In genomic region chr17:15343071-15343822, GRCm38 (mm10) we compare ENCODE assay signal across 8 mouse cellular contexts. TPM values are rescaled to one million over a fixed set of nuclear protein-coding genes. Genes with fewer than 3 reads are reported as not detected.
DNase-seq lines count a peak whose midpoint lies in the region; ATAC-seq and TF ChIP-seq lines count a peak whose summit lies in the region.
"Had no signal": no experiment of that assay in that cellular context is flagged by ENCODE, and none has a peak within 500 bp of the region (broad histone marks: within the 10 kb centered on the region; RNA-seq: fewer than 3 reads in every experiment).

No protein-coding gene starts in this region.

- H3K4me2 ChIP-seq in forebrain, embryonic 14.5 days (ENCODE audit: low read length): peak overlapping the region; percentile 46
- no peak overlapping the region for H3K4me2 ChIP-seq in limb, embryonic 14.5 days (replicated peaks; ENCODE audit: low read depth, low read length, severe bottlenecking)
- H3K4me2 ChIP-seq: lung, embryonic 14.5 days had no signal

- H3K4me1 ChIP-seq in forebrain, embryonic 14.5 days (ENCODE audit: control insufficient read depth, insufficient read depth, low read length): peaks cover 17% of the 10 kb centered on the region
- no peaks in the 10 kb centered on the region for H3K4me1 ChIP-seq in limb, embryonic 14.5 days (ENCODE audit: control insufficient read depth, insufficient read depth, low read length)

- H3K27me3 ChIP-seq in forebrain, embryonic 14.5 days (replicated peaks; ENCODE audit: control insufficient read depth, insufficient read depth, low read length): no peaks in the 10 kb centered on the region
- H3K27me3 ChIP-seq in limb, embryonic 14.5 days (ENCODE audit: control insufficient read depth, insufficient read depth, low read length): no peaks in the 10 kb centered on the region

- H3K4me3 ChIP-seq in forebrain, embryonic 14.5 days (ENCODE audit: low read depth, low read length): no peak overlapping the region
- no peak overlapping the region for H3K4me3 ChIP-seq in limb, embryonic 14.5 days (replicated peaks; ENCODE audit: low read length)

- WGBS in forebrain, embryonic 14.5 days: 27% methylated on average over 14 of the region's 14 CpGs
- 27% methylated on average over 14 of the region's 14 CpGs for WGBS in limb, embryonic 14.5 days

- no peaks in the 10 kb centered on the region for H3K36me3 ChIP-seq in forebrain, embryonic 14.5 days (ENCODE audit: control insufficient read depth, insufficient read depth, low read length)
- no peaks in the 10 kb centered on the region for H3K36me3 ChIP-seq in limb, embryonic 14.5 days (ENCODE audit: control insufficient read depth, insufficient read depth, low read length)

- TF ChIP-seq POLR2A in limb, embryonic 14.5 days (IDR thresholded peaks at IDR 0.05; ENCODE audit: borderline replicate concordance, extremely low read depth, insufficient read depth, insufficient read length): no peak

- peak; percentile 91 for ATAC-seq in cerebellum, adult (ENCODE audit: insufficient number of reproducible peaks, low FRiP score, low TSS enrichment)
- ATAC-seq in forebrain, embryonic 14.5 days: peak; percentile 94
- ATAC-seq in limb, embryonic 14.5 days (ENCODE audit: low FRiP score, low read depth): peak; percentile 60
- ATAC-seq in erythroblast, adult 5-6 weeks (replicated peaks; ENCODE audit: low FRiP score, poor library complexity, severe bottlenecking): no peak

- H3K9me3 ChIP-seq in forebrain, embryonic 14.5 days (replicated peaks; ENCODE audit: control insufficient read depth, low read length): no peaks in the 10 kb centered on the region
- H3K9me3 ChIP-seq in limb, embryonic 14.5 days (ENCODE audit: control insufficient read depth, low read length): no peaks in the 10 kb centered on the region

- peak; percentile 74 for DNase-seq in Muller cell, postnatal 12 days (ENCODE audit: inconsistent ontology term)
- DNase-seq in forebrain, embryonic 14.5 days (ENCODE audit: low spot score): peak; percentile 83
- DNase-seq in limb, embryonic 14.5 days (ENCODE audit: low spot score): no peak
- DNase-seq in left cerebral cortex, adult 8-10 months (ENCODE audit: low spot score in 2 of 2): no peak
- DNase-seq in frontal cortex, postnatal 10 days (ENCODE audit: low spot score in 2 of 2): no peak
- DNase-seq: lung, embryonic 14.5 days had no signal

- peak overlapping the region; percentile 49; the same call in 1 of the 2 replicates for H3K27ac ChIP-seq in forebrain, embryonic 14.5 days (ENCODE audit: low read depth, low read length)
- no peak overlapping the region for H3K27ac ChIP-seq in limb, embryonic 14.5 days (replicated peaks; ENCODE audit: low read depth, low read length)

- peak overlapping the region; percentile 40 for H3K9ac ChIP-seq in forebrain, embryonic 14.5 days (ENCODE audit: low read length)
- no peak overlapping the region for H3K9ac ChIP-seq in limb, embryonic 14.5 days (ENCODE audit: low read depth, low read length, severe bottlenecking)
- H3K9ac ChIP-seq: lung, embryonic 14.5 days had no signal

RNA-seq across cellular contexts. Expression of gene Dll1, which starts 33.4 kb away (rescaled TPM):
- 24.3 and 29.4 TPM in 2 replicates for polyA plus RNA-seq in forebrain, embryonic 14.5 days (2014; fragmentation: Nextera tagmentation; extraction: Ambion mirVana)
- 10.1 and 10.8 TPM in 2 replicates for polyA plus RNA-seq in limb, embryonic 14.5 days (2012; rRNA removed)
- polyA plus RNA-seq in limb, embryonic 14.5 days (2014; fragmentation: Nextera tagmentation; extraction: Ambion mirVana): 6.5 and 7.3 TPM in 2 replicates
- 10 to 100 TPM in 1 of 4 experiments, 1 to 10 TPM in 3; 5.8 to 10.6 (median 8.0) TPM for total RNA-seq in left cerebral cortex, adult 8-10 months (2022)
- total RNA-seq in erythroblast, adult 5-6 weeks (2015; ENCODE audit: low replicate concordance): not detected in 2 replicates
- total RNA-seq in erythroblast, adult 5-6 weeks (2017; ENCODE audit: low replicate concordance): not detected in 2 replicates

RNA-seq across cellular contexts. Expression of gene Fam120b, which starts 52.8 kb away (rescaled TPM):
- 36.0 and 45.3 TPM in 2 replicates for polyA plus RNA-seq in forebrain, embryonic 14.5 days (2014; fragmentation: Nextera tagmentation; extraction: Ambion mirVana)
- 18.9 and 19.0 TPM in 2 replicates for polyA plus RNA-seq in limb, embryonic 14.5 days (2012; rRNA removed)
- 25.7 and 30.7 TPM in 2 replicates for polyA plus RNA-seq in limb, embryonic 14.5 days (2014; fragmentation: Nextera tagmentation; extraction: Ambion mirVana)
- total RNA-seq in left cerebral cortex, adult 8-10 months (2022): 10 to 100 TPM; 44.8 to 48.3 (median 45.6) TPM
- 3.3 TPM in 2 replicates for total RNA-seq in erythroblast, adult 5-6 weeks (2015; ENCODE audit: low replicate concordance)
- total RNA-seq in erythroblast, adult 5-6 weeks (2017; ENCODE audit: low replicate concordance): 2.1 and 3.3 TPM in 2 replicates

Comparison
In these comparisons a context has a peak if more than half of its experiments do, and no peak if none do; other contexts are left out.
1. DNase-seq: peak in Muller cell, postnatal 12 days (single experiment) and forebrain, embryonic 14.5 days (single experiment); none in limb, embryonic 14.5 days (single experiment), left cerebral cortex, adult 8-10 months (0 of 2) and frontal cortex, postnatal 10 days (0 of 2).
2. RNA of gene Dll1, which starts 33.4 kb away (total RNA-seq): 5.8 to 10.6 TPM in left cerebral cortex, adult 8-10 months; not detected in erythroblast, adult 5-6 weeks; every median in the first group is over 4 times any median in the second.
3. RNA of gene Fam120b, which starts 52.8 kb away (total RNA-seq): 44.8 to 48.3 TPM in left cerebral cortex, adult 8-10 months; 2.1 to 3.3 TPM in erythroblast, adult 5-6 weeks; every median in the first group is over 10 times any median in the second.